Mouse (Mus musculus) forebrain, embryonic 16.5 days (tissue): ENCODE measurements around the gene Mmp15. TPM values are rescaled to one million over a fixed set of nuclear protein-coding genes. Genes with fewer than 3 reads are reported as not detected.

ENCODE experiments used
- ATAC-seq: fragments of 200-750 bp; cut with Nextera tagmentation; 2 replicates; pipeline ENCODE4 v1.8.0; 2017; ENCODE audit warnings: mild to moderate bottlenecking, moderate library complexity
- H3K27ac ChIP-seq: fragments of 300-500 bp; sonication (generic); 2 replicates; pipeline ENCODE4 v1.5.1; 2014; ENCODE audit warnings: low read length, control low read depth
- H3K27me3 ChIP-seq: fragments of 300-500 bp; sonication (generic); replicated peaks from 2 replicates; pipeline ENCODE4 v1.6.1; 2014; ENCODE audit warnings: low read length; ENCODE audit not compliant: control insufficient read depth, insufficient read depth
- H3K36me3 ChIP-seq: fragments of 300-500 bp; sonication (generic); 2 replicates; pipeline ENCODE4 v1.6.1; 2014; ENCODE audit not compliant: control insufficient read depth, insufficient read depth
- H3K4me1 ChIP-seq: fragments of 300-500 bp; sonication (generic); replicated peaks from 2 replicates; pipeline ENCODE4 v1.6.1; 2014; ENCODE audit warnings: low read length; ENCODE audit not compliant: control insufficient read depth, insufficient read depth
- H3K4me2 ChIP-seq: fragments of 300-500 bp; sonication (generic); 2 replicates; pipeline ENCODE4 v1.6.1; 2014; ENCODE audit warnings: mild to moderate bottlenecking, low read length, control low read depth
- H3K4me3 ChIP-seq: fragments of 300-500 bp; sonication (generic); replicated peaks from 2 replicates; pipeline ENCODE4 v1.5.1; 2014; ENCODE audit warnings: mild to moderate bottlenecking, low read length, control low read depth
- H3K9ac ChIP-seq: fragments of 300-500 bp; sonication (generic); replicated peaks from 2 replicates; pipeline ENCODE4 v1.6.1; 2014; ENCODE audit warnings: low read depth, low read length, control low read depth
- H3K9me3 ChIP-seq: fragments of 300-500 bp; sonication (generic); 2 replicates; pipeline ENCODE4 v1.6.1; 2016; ENCODE audit warnings: low read length; ENCODE audit not compliant: control insufficient read depth
- WGBS: fragments of 180-500 bp; shearing (Covaris S2); extraction: QIAGEN DNeasy Blood & Tissue Kit; methylation state at CpG from one replicate; pipeline ENCODE4 v1.1.7; 2014; 5-methylcytosine and 5-hydroxymethylcytosine counted together
- polyA plus RNA-seq: library from polyadenylated mRNA; unstranded; fragments of >200 nt; fragmentation: Nextera tagmentation; extraction: Ambion mirVana; gene quantifications from 2 replicates; pipeline ENCODE4 v1.2.1, GENCODE M21; 2015

Gene Mmp15
- polyA plus RNA-seq, 1 experiment from 2014 or later: 11.3 TPM

GRCm38 (mm10) chr8:95332437-95333199, 19.4 kb upstream of the Mmp15 start:
- peak overlapping the region; percentile 98 for H3K9ac ChIP-seq
- H3K4me3 ChIP-seq: peak overlapping the region; percentile 96
- H3K4me1 ChIP-seq: peaks cover 24% of the 10 kb centered on the region
- no peaks in the 10 kb centered on the region for H3K27me3 ChIP-seq
- ATAC-seq: no peak; the same call in 1 of the 2 replicates
- H3K27ac ChIP-seq: peak overlapping the region; percentile 94
- H3K36me3 ChIP-seq: peaks cover 17% of the 10 kb centered on the region
- peak overlapping the region; percentile 66 for H3K4me2 ChIP-seq
- WGBS: 25% methylated on average over 21 of the region's 21 CpGs
- H3K9me3 ChIP-seq: no peaks in the 10 kb centered on the region

- Histone ChIP-seq H3K4me3 (no peak overlapping the region), H3K27ac (no peak overlapping the region), H3K9me3 (no peaks in the 10 kb centered on the region), H3K36me3 (no peaks in the 10 kb centered on the region; the same call in none of the 2 replicates), H3K4me2 (no peak overlapping the region), H3K27me3 (no peaks in the 10 kb centered on the region), H3K9ac (no peak overlapping the region), H3K4me1 (peaks cover 7% of the 10 kb centered on the region)
- WGBS: 91% methylated on average over 1 of the region's 1 CpGs
- no peak for ATAC-seq
Observed at GRCm38 (mm10) chr8:95335706-95336105, 16.4 kb upstream of the Mmp15 start.

GRCm38 (mm10) chr8:95336363-95336762, 15.7 kb upstream of the Mmp15 start:
- no peak for ATAC-seq
- Histone ChIP-seq H3K4me2 (no peak overlapping the region), H3K9ac (no peak overlapping the region), H3K9me3 (no peaks in the 10 kb centered on the region), H3K27me3 (no peaks in the 10 kb centered on the region), H3K36me3 (no peaks in the 10 kb centered on the region; the same call in none of the 2 replicates), H3K4me1 (peaks cover 5% of the 10 kb centered on the region), H3K27ac (no peak overlapping the region), H3K4me3 (no peak overlapping the region)

DNA sequence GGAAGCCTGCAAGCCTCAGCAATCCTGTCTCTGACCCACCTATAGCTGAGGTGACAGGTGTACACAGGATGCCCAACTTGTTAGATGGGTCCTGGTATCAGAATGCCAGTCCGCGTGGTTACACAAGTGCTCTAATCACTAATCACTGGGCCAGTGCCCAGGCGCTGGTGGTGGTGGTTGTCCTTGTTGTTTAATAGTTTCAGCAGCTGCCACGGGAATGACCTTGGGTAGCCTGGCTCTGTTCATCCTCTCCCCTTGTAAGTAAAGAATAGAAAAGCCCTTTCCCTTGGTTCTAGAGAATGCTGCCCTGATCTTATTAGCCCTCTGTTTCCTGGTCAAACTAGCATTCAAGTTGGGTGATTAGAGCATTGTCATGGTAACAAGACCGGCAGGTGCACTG, 10.3 kb upstream of the Mmp15 start:
- ATAC-seq: no peak
- H3K9ac ChIP-seq: no peak overlapping the region
- WGBS: 51% methylated on average over 5 of the region's 5 CpGs

GRCm38 (mm10) chr8:95344668-95345067, 7.4 kb upstream of the Mmp15 start:
- Histone ChIP-seq H3K36me3 (peaks cover 6% of the 10 kb centered on the region; the same call in 1 of the 2 replicates), H3K4me1 (peaks cover 17% of the 10 kb centered on the region), H3K27me3 (no peaks in the 10 kb centered on the region), H3K27ac (no peak overlapping the region), H3K4me2 (no peak overlapping the region), H3K9me3 (no peaks in the 10 kb centered on the region), H3K4me3 (no peak overlapping the region), H3K9ac (no peak overlapping the region)
- WGBS: 69% methylated on average over 6 of the region's 6 CpGs
- ATAC-seq: no peak

More for the DNA sequence above, 10.3 kb upstream of the Mmp15 start:
- Histone ChIP-seq H3K36me3 (peaks cover 6% of the 10 kb centered on the region), H3K4me2 (no peak overlapping the region), H3K27me3 (no peaks in the 10 kb centered on the region), H3K27ac (no peak overlapping the region), H3K9me3 (no peaks in the 10 kb centered on the region), H3K4me3 (no peak overlapping the region), H3K4me1 (no peaks in the 10 kb centered on the region)

GRCm38 (mm10) chr8:95346643-95347545, 5.2 kb upstream of the Mmp15 start:
- Histone ChIP-seq H3K4me1 (peaks cover 26% of the 10 kb centered on the region), H3K27ac (no peak overlapping the region), H3K4me2 (no peak overlapping the region), H3K36me3 (peaks cover 6% of the 10 kb centered on the region; the same call in 1 of the 2 replicates), H3K4me3 (no peak overlapping the region), H3K27me3 (no peaks in the 10 kb centered on the region), H3K9ac (no peak overlapping the region), H3K9me3 (no peaks in the 10 kb centered on the region)
- peak; percentile 51 for ATAC-seq
- 29% methylated on average over 8 of the region's 8 CpGs for WGBS

DNA sequence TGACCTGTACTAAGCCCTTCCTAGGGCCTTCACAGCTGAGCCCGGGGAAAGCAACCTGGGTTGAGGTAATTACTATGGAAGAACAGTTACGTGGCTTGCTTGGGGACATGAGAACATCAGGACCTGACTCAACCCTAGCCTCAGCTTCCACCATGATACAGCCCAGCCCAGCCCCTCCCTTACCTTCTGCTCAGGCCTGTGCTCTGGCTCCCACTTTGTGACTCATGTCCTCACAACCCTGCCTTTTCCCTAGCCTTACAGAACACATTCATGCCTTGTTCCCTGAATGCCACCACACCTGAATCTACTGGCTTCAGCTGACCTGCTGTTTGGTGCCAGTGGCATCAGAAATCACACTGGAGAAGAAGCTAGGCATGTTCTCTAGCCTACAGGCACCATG, 3.7 kb upstream of the Mmp15 start:
- Histone ChIP-seq H3K9me3 (no peaks in the 10 kb centered on the region), H3K9ac (no peak overlapping the region), H3K27me3 (no peaks in the 10 kb centered on the region), H3K4me1 (peaks cover 29% of the 10 kb centered on the region), H3K4me2 (no peak overlapping the region), H3K4me3 (no peak overlapping the region), H3K36me3 (peaks cover 6% of the 10 kb centered on the region; the same call in 1 of the 2 replicates), H3K27ac (no peak overlapping the region)
- ATAC-seq: no peak
- WGBS: 72% methylated on average over 2 of the region's 2 CpGs

DNA sequence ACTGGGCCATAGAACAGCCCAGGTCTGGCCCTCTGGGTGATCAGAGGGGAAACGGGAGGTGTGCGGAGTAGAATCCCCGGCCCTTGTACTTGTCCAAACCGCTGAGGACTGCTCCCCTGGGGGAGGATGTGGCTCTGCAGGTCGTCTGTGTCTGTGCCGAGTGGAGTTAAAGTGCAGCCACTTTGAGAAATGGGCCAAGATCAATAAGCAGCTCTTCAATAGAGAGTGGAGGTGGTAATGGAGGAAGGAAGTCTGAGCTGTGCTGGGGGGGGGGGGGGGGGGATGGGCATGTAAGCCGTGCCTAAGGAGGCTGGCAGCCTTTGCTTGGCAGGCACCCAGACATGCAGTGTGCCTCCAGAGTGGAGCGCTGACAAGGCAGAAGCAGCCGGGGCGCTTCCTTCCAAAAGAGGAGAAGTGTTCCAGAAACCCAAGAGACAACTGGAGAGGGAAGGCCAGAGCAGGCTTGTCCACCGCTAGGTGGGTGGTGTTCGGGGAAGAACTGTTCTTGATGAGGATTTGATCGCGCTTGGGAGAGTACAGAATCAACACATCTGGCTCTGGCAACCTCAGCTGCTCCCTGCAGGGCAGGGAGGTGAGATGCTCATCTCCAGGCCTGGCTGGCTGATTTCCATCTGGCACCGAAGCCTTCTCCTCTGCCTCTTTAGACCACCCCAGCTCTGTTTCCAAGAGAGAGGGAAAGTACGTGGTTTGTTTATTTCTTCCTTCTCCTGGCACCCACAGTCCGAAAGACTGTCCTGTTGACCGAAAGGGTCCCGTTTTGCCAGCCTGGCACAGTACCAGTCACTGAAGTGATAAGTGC, 3.0 kb upstream of the Mmp15 start:
- H3K27me3 ChIP-seq: no peaks in the 10 kb centered on the region
- H3K4me2 ChIP-seq: peak overlapping the region; percentile 38
- H3K4me3 ChIP-seq: no peak overlapping the region
- H3K9ac ChIP-seq: 0 out of 2 replicates have a peak overlapping the region, but pooled peaks have one; percentile 22
- H3K9me3 ChIP-seq: no peaks in the 10 kb centered on the region
- 29% methylated on average over 19 of the region's 19 CpGs for WGBS
- peaks cover 3% of the 10 kb centered on the region; the same call in 1 of the 2 replicates for H3K36me3 ChIP-seq
- peak; percentile 21 for ATAC-seq
- H3K27ac ChIP-seq: peak overlapping the region; percentile 10; the same call in 1 of the 2 replicates
- H3K4me1 ChIP-seq: peaks cover 35% of the 10 kb centered on the region
